Mouse (Mus musculus): ENCODE data around the gene Sppl2b. TPM values are rescaled to one million over a fixed set of nuclear protein-coding genes. Genes with fewer than 3 reads are reported as not detected.
A peak's percentile ranks its signal among the peaks of the same experiment; 100 is the strongest.

Gene Sppl2b
- polyA plus RNA-seq, 1 experiment, result 110 TPM

DNA sequence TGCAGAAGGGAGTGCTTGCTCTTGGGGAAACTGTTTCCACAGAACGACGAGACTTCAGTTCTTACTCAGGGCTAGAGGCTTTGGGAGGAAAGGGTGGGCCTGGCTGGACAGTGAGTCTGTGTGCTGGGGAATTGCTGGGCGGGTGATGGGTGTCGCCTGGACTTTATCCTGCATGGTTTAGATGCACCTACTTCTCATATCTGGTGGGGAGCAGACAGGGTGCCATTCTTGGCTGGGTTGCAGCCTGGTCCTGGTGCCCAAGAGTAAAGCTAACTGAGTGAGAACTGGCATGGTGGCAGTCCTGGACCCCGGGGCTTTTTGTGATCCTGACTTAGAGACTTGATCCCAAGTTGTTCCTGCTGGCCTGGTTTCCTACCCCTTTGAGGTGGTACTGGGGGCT is 1.8 kb downstream of the Sppl2b start:
- DNase-seq (ENCODE audit: low read depth), result no peak
- TF ChIP-seq CTCF (IDR thresholded peaks at IDR 0.05; ENCODE audit: borderline replicate concordance, extremely low read depth, insufficient read depth, insufficient read length), result no peak
- no peak for TF ChIP-seq POLR2A (IDR thresholded peaks at IDR 0.05; ENCODE audit: borderline replicate concordance, extremely low read depth, insufficient read depth, insufficient read length, poor library complexity, severe bottlenecking)

DNA sequence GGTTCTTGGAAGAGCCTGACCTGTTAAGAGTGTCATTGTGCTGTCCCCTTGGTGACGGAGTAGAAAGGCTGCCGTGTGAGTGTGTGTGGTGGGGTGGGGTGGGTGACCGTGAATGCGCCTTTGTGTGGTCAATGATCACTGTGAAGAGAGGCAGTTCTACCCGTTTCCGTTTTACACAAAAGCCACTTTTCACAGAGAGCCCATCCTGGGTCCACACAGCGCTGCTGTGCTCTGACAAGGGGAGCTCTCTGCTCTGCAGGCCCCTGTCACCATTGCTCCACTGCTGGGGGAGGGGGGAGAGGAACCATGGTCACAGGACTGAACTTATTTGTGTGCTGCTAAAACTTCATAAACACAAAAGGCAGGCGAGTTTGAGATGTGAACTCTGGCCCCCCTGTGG is 2.3 kb downstream of the Sppl2b start:
- TF ChIP-seq CTCF (IDR thresholded peaks at IDR 0.05; ENCODE audit: borderline replicate concordance, extremely low read depth, insufficient read depth, insufficient read length) (no peak), POLR2A (IDR thresholded peaks at IDR 0.05; ENCODE audit: borderline replicate concordance, extremely low read depth, insufficient read depth, insufficient read length, poor library complexity, severe bottlenecking) (no peak)
- peak; percentile 35 for DNase-seq (ENCODE audit: low read depth)

DNA sequence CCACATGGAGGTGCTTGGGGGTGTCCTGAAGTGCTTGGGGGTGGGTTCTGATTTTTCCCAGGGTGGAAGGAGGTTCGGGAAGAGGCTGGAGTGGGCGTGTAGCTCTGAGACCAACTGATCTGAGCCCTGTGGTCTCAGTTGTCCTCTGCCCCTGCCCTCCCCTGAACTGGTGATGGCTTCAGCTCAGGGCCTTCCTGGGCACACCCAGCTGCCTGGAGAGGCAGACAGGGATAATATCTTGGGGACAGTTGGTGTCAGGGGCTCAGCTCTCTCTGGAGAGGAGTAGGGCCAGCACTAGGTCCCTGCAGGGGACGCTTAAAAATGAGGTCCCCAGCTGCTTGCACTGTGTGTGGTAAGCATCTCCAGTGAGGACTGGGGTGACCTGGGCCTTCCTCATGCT is 2.8 kb downstream of the Sppl2b start:
- TF ChIP-seq POLR2A (IDR thresholded peaks at IDR 0.05; ENCODE audit: borderline replicate concordance, extremely low read depth, insufficient read depth, insufficient read length, poor library complexity, severe bottlenecking) (no peak), CTCF (IDR thresholded peaks at IDR 0.05; ENCODE audit: borderline replicate concordance, extremely low read depth, insufficient read depth, insufficient read length) (no peak)
- no peak for DNase-seq (ENCODE audit: low read depth)

DNA sequence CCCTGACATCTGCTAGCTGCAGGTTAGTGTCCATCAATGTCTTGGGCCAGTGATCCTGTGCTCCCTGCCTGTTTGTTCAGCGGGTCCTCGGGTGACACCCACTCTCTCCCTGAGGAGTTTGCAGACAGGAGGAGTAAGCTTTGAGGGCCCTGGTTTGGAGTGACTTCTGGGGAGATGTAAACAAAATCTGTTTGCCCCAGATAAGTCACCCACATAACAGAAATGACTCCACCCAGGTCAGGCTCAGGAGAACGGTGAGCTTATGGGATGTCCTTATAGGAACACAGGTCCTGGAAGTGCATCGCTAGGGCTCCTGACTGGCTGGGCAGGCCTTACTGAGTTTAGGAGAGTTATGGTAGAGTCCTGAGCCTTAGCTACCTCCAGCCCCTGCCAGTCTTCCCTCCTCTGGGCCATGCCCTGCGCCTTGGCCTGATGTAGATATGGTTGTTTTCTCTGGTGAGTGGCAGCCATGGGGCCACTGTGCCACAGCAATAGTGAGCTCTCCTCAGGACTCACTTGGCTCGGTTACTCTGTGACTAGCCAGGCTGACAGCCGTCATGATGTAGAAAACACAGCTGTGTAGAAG is 3.4 kb downstream of the Sppl2b start:
- no peak for TF ChIP-seq CTCF (IDR thresholded peaks at IDR 0.05; ENCODE audit: borderline replicate concordance, extremely low read depth, insufficient read depth, insufficient read length)
- DNase-seq (ENCODE audit: low read depth), result no peak

- no peak for DNase-seq (ENCODE audit: low read depth)
- TF ChIP-seq POLR2A (IDR thresholded peaks at IDR 0.05; ENCODE audit: borderline replicate concordance, extremely low read depth, insufficient read depth, insufficient read length, poor library complexity, severe bottlenecking), result no peak
- no peak for TF ChIP-seq CTCF (IDR thresholded peaks at IDR 0.05; ENCODE audit: borderline replicate concordance, extremely low read depth, insufficient read depth, insufficient read length)
Measured at GRCm38 (mm10) chr10:80862305-80862704, 7.2 kb downstream of the Sppl2b start.

GRCm38 (mm10) chr10:80864446-80864845 is 9.4 kb downstream of the Sppl2b start:
- DNase-seq (ENCODE audit: low read depth), result no peak

DNA sequence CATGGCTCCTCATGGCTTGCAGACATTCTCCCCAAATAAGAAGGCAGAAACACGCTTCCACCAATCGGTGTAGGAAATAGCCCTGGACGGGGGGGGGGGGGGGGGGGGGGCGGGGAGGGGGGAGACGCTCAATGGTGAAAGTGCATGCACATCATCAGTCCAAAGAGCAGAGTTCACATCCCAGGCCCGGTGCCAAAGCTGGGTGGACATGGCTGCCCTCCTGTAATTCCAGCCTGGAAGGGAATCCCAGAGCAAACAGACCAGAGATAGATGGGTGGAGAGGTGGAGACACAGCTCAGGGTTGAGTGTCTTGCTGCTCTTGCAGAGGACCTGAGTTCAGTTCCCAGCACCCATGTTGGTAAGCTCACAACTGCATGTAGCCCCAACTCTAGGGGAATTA is 15.9 kb downstream of the Sppl2b start:
- no peak for DNase-seq (ENCODE audit: low read depth)
- TF ChIP-seq POLR2A (IDR thresholded peaks at IDR 0.05; ENCODE audit: borderline replicate concordance, extremely low read depth, insufficient read depth, insufficient read length, poor library complexity, severe bottlenecking), result no peak
- no peak for TF ChIP-seq CTCF (IDR thresholded peaks at IDR 0.05; ENCODE audit: borderline replicate concordance, extremely low read depth, insufficient read depth, insufficient read length)

More at GRCm38 (mm10) chr10:80864446-80864845, 9.4 kb downstream of the Sppl2b start:
- no peak for TF ChIP-seq CTCF (IDR thresholded peaks at IDR 0.05; ENCODE audit: borderline replicate concordance, extremely low read depth, insufficient read depth, insufficient read length)
- TF ChIP-seq POLR2A (IDR thresholded peaks at IDR 0.05; ENCODE audit: borderline replicate concordance, extremely low read depth, insufficient read depth, insufficient read length, poor library complexity, severe bottlenecking), result no peak

DNA sequence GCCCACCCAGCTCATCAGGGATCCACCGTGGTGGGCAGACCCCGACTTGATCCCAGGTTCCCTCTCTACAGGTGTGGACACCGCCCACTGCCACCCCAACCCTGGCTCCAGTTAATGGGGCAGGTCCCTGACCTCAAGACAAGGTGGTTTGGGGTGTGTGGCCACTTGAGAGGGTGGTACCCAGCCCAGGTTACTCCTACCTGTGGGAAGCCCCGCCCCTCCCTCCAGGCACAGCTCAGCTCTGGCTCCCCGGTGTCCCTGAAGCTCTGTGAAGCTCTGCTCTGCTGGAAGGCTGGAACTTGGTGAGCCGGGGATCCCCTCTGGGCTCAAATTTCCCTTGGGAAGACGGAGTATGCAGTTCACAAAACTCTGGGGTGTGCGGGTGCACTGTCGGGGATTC is 16.5 kb downstream of the Sppl2b start, which contains the start of gene Tmprss9:
Gene Tmprss9 (plus strand): TSS at position 268 of the 400 bp plus-strand sequence.
- TF ChIP-seq CTCF (IDR thresholded peaks at IDR 0.05; ENCODE audit: borderline replicate concordance, extremely low read depth, insufficient read depth, insufficient read length) (no peak), POLR2A (IDR thresholded peaks at IDR 0.05; ENCODE audit: borderline replicate concordance, extremely low read depth, insufficient read depth, insufficient read length, poor library complexity, severe bottlenecking) (no peak)
- DNase-seq (ENCODE audit: low read depth), result no peak

DNA sequence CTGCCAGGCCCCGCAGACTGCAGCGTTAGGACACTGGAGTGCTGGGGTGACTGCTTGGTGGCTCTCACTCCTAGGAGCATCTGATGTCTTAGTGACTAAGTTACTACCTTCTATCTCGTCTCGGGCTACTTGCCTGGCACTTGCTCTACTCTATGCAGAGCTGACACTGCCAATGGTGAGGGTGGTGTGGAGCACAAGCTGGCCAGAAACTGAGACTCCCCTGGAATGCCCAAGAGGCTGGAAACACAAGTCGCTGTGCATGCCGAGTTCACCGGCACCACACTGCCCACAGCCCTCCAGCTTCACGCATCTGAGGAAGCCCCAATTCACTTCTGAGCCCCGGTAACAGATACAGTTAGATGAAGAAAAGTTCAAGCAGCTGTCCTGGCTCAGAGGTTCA is 19.0 kb downstream of the Sppl2b start:
- TF ChIP-seq CTCF (IDR thresholded peaks at IDR 0.05; ENCODE audit: borderline replicate concordance, extremely low read depth, insufficient read depth, insufficient read length), result no peak
- no peak for TF ChIP-seq POLR2A (IDR thresholded peaks at IDR 0.05; ENCODE audit: borderline replicate concordance, extremely low read depth, insufficient read depth, insufficient read length, poor library complexity, severe bottlenecking)

DNA sequence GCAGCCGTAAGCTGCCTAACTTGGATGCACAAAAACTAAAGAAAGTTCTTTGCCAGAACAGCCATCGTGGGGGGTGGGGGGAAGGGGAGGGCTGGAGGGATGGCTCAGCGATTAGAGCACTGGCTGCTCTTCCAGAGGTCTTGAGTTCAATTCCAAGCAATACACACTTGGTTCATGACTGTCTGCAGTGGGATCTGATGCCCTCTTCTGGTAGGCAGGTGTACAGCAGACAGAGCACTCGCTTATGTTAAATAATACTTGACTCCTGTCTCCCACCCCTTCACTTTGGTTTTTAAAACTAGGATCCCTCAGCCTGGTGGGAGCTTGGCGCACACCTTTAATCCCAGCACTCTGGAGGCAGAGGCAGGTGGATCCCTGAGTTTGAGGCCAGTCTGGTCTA is 21.0 kb downstream of the Sppl2b start:
- TF ChIP-seq CTCF (IDR thresholded peaks at IDR 0.05; ENCODE audit: borderline replicate concordance, extremely low read depth, insufficient read depth, insufficient read length) (peak; percentile 72; the same call in 1 of the 2 replicates), POLR2A (IDR thresholded peaks at IDR 0.05; ENCODE audit: borderline replicate concordance, extremely low read depth, insufficient read depth, insufficient read length, poor library complexity, severe bottlenecking) (no peak)

More for the DNA sequence above, 19.0 kb downstream of the Sppl2b start:
- no peak for DNase-seq (ENCODE audit: low read depth)

GRCm38 (mm10) chr10:80876594-80876993 is 21.5 kb downstream of the Sppl2b start:
- TF ChIP-seq POLR2A (IDR thresholded peaks at IDR 0.05; ENCODE audit: borderline replicate concordance, extremely low read depth, insufficient read depth, insufficient read length, poor library complexity, severe bottlenecking) (no peak), CTCF (IDR thresholded peaks at IDR 0.05; ENCODE audit: borderline replicate concordance, extremely low read depth, insufficient read depth, insufficient read length) (no peak)
- DNase-seq (ENCODE audit: low read depth), result no peak

More for the DNA sequence above, 21.0 kb downstream of the Sppl2b start:
- peak; percentile 70 for DNase-seq (ENCODE audit: low read depth)

DNA sequence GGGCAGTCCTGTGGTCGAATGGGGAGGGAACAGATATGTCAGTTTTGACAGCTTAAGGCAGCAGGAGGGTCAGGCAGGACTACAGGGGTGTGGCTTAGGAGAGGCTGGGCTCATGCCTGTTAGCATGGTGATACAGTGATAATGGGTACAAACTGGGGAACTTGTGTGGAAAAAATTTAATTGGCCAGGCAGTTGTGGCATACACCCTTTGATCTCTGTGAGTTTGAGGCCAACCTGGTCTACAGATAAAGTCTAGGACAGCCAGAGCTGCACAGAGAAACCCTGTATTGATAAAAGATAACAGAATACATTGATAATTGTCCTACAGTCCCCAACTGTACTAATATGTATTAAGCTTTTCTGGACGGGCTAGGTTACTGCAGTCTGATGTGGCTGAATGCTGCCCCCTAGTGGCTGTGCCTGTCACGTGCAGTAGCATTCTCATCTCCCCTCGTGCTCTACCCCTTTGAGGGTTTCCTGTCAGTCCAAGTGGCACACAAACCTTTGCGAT is 25.1 kb downstream of the Sppl2b start:
- TF ChIP-seq CTCF (IDR thresholded peaks at IDR 0.05; ENCODE audit: borderline replicate concordance, extremely low read depth, insufficient read depth, insufficient read length), result peak; percentile 84
- TF ChIP-seq POLR2A (IDR thresholded peaks at IDR 0.05; ENCODE audit: borderline replicate concordance, extremely low read depth, insufficient read depth, insufficient read length, poor library complexity, severe bottlenecking), result no peak
- DNase-seq (ENCODE audit: low read depth), result peak; percentile 62
